Mouse (Mus musculus) neural tube, embryonic 15.5 days (tissue): ENCODE data around the gene Il6st. TPM values are rescaled to one million over a fixed set of nuclear protein-coding genes. Genes with fewer than 3 reads are reported as not detected.

Experiments
- ATAC-seq: fragments of 200-750 bp; cut with Nextera tagmentation; 2 replicates; pipeline ENCODE4 v1.8.0; 2017; ENCODE audit warnings: mild to moderate bottlenecking, moderate TSS enrichment, moderate library complexity; ENCODE audit not compliant: low FRiP score
- H3K27ac ChIP-seq: fragments of 300-500 bp; sonication (generic); replicated peaks from 2 replicates; pipeline ENCODE4 v1.5.1; 2015; ENCODE audit warnings: mild to moderate bottlenecking, inconsistent platforms
- H3K27me3 ChIP-seq: fragments of 300-500 bp; sonication (generic); replicated peaks from 2 replicates; pipeline ENCODE4 v1.6.1; 2015; ENCODE audit warnings: inconsistent platforms
- H3K36me3 ChIP-seq: fragments of 300-500 bp; sonication (generic); 2 replicates; pipeline ENCODE4 v1.6.1; 2015; ENCODE audit warnings: inconsistent platforms
- H3K4me1 ChIP-seq: fragments of 300-500 bp; sonication (generic); 2 replicates; pipeline ENCODE4 v1.6.1; 2015; ENCODE audit warnings: inconsistent platforms
- H3K4me2 ChIP-seq: fragments of 300-500 bp; sonication (generic); 2 replicates; pipeline ENCODE4 v1.6.1; 2015; ENCODE audit warnings: inconsistent platforms, mild to moderate bottlenecking, moderate library complexity
- H3K4me3 ChIP-seq: fragments of 300-500 bp; sonication (generic); replicated peaks from 2 replicates; pipeline ENCODE4 v1.5.1; 2015; ENCODE audit warnings: mild to moderate bottlenecking, inconsistent platforms
- H3K9ac ChIP-seq: fragments of 300-500 bp; sonication (generic); replicated peaks from 2 replicates; pipeline ENCODE4 v1.6.1; 2015; ENCODE audit warnings: mild to moderate bottlenecking, inconsistent platforms
- H3K9me3 ChIP-seq: fragments of 300-500 bp; sonication (generic); replicated peaks from 2 replicates; pipeline ENCODE4 v1.6.1; 2016; ENCODE audit warnings: inconsistent platforms
- WGBS: fragments of 180-500 bp; shearing (Covaris S2); methylation state at CpG from one replicate; pipeline ENCODE4 v1.1.7; 2015; ENCODE audit warnings: mixed read lengths; 5-methylcytosine and 5-hydroxymethylcytosine counted together
- polyA plus RNA-seq: library from polyadenylated mRNA; unstranded; fragments of >200 nt; fragmentation: Nextera tagmentation; extraction: Ambion mirVana; gene quantifications from 2 replicates; pipeline ENCODE4 v1.2.1, GENCODE M21; 2015

Il6st gene
- polyA plus RNA-seq, 1 experiment from 2014 or later, result 25.6 TPM

DNA sequence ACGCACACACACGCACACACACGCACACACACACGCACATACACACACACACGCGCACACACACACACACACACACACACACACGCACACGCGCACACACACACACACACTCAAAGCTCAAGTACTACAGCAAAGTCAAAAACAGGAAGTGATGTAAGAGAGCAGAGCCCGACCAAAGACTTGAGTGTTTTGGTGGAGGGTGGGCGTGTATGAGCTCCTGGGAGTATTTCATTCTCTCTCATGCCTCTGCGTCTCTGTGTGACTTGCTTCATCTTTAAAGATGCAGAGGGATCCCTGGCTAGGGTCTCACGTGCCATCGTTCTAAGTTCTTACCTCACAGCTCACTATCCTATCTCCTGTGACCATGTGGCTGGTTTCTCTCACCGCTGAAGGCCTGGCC, 36.3 kb upstream of the Il6st start:
- ATAC-seq, result no peak
- WGBS, result 91% methylated on average over 15 of the region's 15 CpGs
- Histone ChIP-seq H3K36me3 (no peaks in the 10 kb centered on the region), H3K4me3 (no peak overlapping the region), H3K9me3 (no peaks in the 10 kb centered on the region), H3K27ac (no peak overlapping the region), H3K4me2 (no peak overlapping the region), H3K4me1 (peaks cover 4% of the 10 kb centered on the region; the same call in 1 of the 2 replicates), H3K9ac (no peak overlapping the region), H3K27me3 (no peaks in the 10 kb centered on the region)

DNA sequence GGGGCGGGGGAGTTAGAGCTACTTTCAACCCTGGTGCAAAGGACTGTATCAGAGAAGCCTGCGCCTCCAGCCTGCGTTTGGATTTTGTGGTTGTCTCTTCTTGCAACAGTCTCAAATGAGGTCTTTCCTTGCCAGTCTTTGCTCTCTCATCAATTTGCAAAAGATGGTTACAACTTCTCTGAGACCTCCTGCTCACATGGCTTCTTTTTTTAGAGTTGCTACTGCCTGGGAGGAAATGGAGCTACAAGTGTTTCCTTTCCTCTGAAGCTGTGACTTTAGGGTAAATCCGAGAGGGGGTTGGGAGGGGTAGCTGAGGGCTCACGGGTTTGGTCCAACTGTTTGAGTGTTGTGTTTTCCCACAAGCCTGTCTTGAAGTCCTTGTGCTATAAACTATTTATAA, 30.6 kb upstream of the Il6st start:
- Histone ChIP-seq H3K9ac (no peak overlapping the region), H3K9me3 (no peaks in the 10 kb centered on the region), H3K27me3 (no peaks in the 10 kb centered on the region), H3K4me3 (no peak overlapping the region), H3K4me2 (no peak overlapping the region), H3K4me1 (no peaks in the 10 kb centered on the region), H3K36me3 (no peaks in the 10 kb centered on the region), H3K27ac (no peak overlapping the region)
- no peak for ATAC-seq
- 74% methylated on average over 5 of the region's 5 CpGs for WGBS

- Histone ChIP-seq H3K4me1 (peaks cover 14% of the 10 kb centered on the region), H3K9ac (no peak overlapping the region), H3K4me2 (no peak overlapping the region), H3K9me3 (no peaks in the 10 kb centered on the region), H3K27ac (no peak overlapping the region), H3K27me3 (no peaks in the 10 kb centered on the region), H3K4me3 (no peak overlapping the region), H3K36me3 (no peaks in the 10 kb centered on the region)
- no peak for ATAC-seq
- WGBS, result 72% methylated on average over 8 of the region's 8 CpGs
Measured at GRCm38 (mm10) chr13:112435241-112436075, 28.4 kb upstream of the Il6st start.

DNA sequence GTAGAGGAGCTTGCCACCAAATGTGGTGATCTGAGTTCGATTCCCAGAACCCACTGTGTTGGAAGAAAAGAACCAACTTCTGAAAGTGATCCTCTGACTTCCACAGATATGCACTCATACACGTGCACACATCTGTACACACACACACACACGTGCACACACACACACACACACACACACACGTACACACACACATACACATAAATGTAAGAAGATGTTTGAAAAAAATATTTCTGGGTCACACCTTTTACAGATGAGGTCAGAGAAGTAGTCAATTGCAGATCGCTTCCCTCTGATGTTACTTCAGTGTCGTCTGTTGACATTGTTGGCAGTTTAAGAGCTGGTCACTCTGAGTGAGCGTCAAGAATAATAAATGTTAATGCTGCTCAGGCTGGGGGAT, 27.6 kb upstream of the Il6st start:
- no peak for ATAC-seq
- Histone ChIP-seq H3K9me3 (no peaks in the 10 kb centered on the region), H3K4me1 (peaks cover 14% of the 10 kb centered on the region), H3K4me3 (no peak overlapping the region), H3K36me3 (no peaks in the 10 kb centered on the region), H3K9ac (no peak overlapping the region), H3K27ac (no peak overlapping the region), H3K4me2 (no peak overlapping the region), H3K27me3 (no peaks in the 10 kb centered on the region)
- 88% methylated on average over 7 of the region's 7 CpGs for WGBS

- Histone ChIP-seq H3K36me3 (no peaks in the 10 kb centered on the region), H3K27me3 (no peaks in the 10 kb centered on the region), H3K27ac (no peak overlapping the region), H3K9me3 (no peaks in the 10 kb centered on the region), H3K4me2 (no peak overlapping the region), H3K9ac (no peak overlapping the region), H3K4me3 (no peak overlapping the region), H3K4me1 (peaks cover 14% of the 10 kb centered on the region)
- no peak for ATAC-seq
- WGBS, result 92% methylated on average over 21 of the region's 21 CpGs
Measured at GRCm38 (mm10) chr13:112438001-112438868, 25.6 kb upstream of the Il6st start.

GRCm38 (mm10) chr13:112439105-112439818, 24.6 kb upstream of the Il6st start:
- Histone ChIP-seq H3K9ac (no peak overlapping the region), H3K4me1 (peaks cover 14% of the 10 kb centered on the region), H3K27me3 (no peaks in the 10 kb centered on the region), H3K9me3 (no peaks in the 10 kb centered on the region), H3K4me3 (no peak overlapping the region), H3K4me2 (peak overlapping the region; percentile 33), H3K36me3 (no peaks in the 10 kb centered on the region), H3K27ac (0 out of 2 replicates have a peak overlapping the region, but pooled peaks have one; percentile 19)
- no peak for ATAC-seq
- WGBS, result 33% methylated on average over 15 of the region's 15 CpGs

GRCm38 (mm10) chr13:112439917-112440361, 23.9 kb upstream of the Il6st start:
- no peaks in the 10 kb centered on the region for H3K9me3 ChIP-seq
- no peaks in the 10 kb centered on the region for H3K27me3 ChIP-seq
- peaks cover 14% of the 10 kb centered on the region for H3K4me1 ChIP-seq
- H3K4me2 ChIP-seq, result peak overlapping the region; percentile 33
- 14% methylated on average over 9 of the region's 9 CpGs for WGBS
- ATAC-seq, result no peak
- no peak overlapping the region for H3K4me3 ChIP-seq
- no peak overlapping the region for H3K27ac ChIP-seq
- H3K9ac ChIP-seq, result no peak overlapping the region
- H3K36me3 ChIP-seq, result no peaks in the 10 kb centered on the region

- WGBS, result 69% methylated on average over 8 of the region's 8 CpGs
- Histone ChIP-seq H3K27me3 (no peaks in the 10 kb centered on the region), H3K4me2 (no peak overlapping the region), H3K9ac (no peak overlapping the region), H3K27ac (no peak overlapping the region), H3K4me3 (no peak overlapping the region), H3K9me3 (no peaks in the 10 kb centered on the region), H3K36me3 (no peaks in the 10 kb centered on the region), H3K4me1 (peaks cover 14% of the 10 kb centered on the region)
- ATAC-seq, result no peak
Measured at GRCm38 (mm10) chr13:112440668-112441067, 23.2 kb upstream of the Il6st start.

- no peak overlapping the region for H3K4me2 ChIP-seq
- no peak overlapping the region for H3K27ac ChIP-seq
- peaks cover 14% of the 10 kb centered on the region for H3K4me1 ChIP-seq
- no peak overlapping the region for H3K9ac ChIP-seq
- H3K27me3 ChIP-seq, result no peaks in the 10 kb centered on the region
- H3K36me3 ChIP-seq, result no peaks in the 10 kb centered on the region
- ATAC-seq, result no peak
- H3K4me3 ChIP-seq, result no peak overlapping the region
- H3K9me3 ChIP-seq, result no peaks in the 10 kb centered on the region
- 89% methylated on average over 7 of the region's 7 CpGs for WGBS
Measured at GRCm38 (mm10) chr13:112442867-112443529, 20.9 kb upstream of the Il6st start.

GRCm38 (mm10) chr13:112447108-112447665, 16.7 kb upstream of the Il6st start:
- H3K27me3 ChIP-seq, result no peaks in the 10 kb centered on the region
- H3K27ac ChIP-seq, result no peak overlapping the region
- H3K4me1 ChIP-seq, result no peaks in the 10 kb centered on the region
- no peak overlapping the region for H3K4me3 ChIP-seq
- H3K4me2 ChIP-seq, result no peak overlapping the region
- no peaks in the 10 kb centered on the region for H3K36me3 ChIP-seq
- 82% methylated on average over 8 of the region's 8 CpGs for WGBS
- H3K9me3 ChIP-seq, result no peaks in the 10 kb centered on the region
- H3K9ac ChIP-seq, result no peak overlapping the region
- ATAC-seq, result no peak

- no peak overlapping the region for H3K4me3 ChIP-seq
- no peaks in the 10 kb centered on the region for H3K27me3 ChIP-seq
- no peak overlapping the region for H3K4me2 ChIP-seq
- no peak overlapping the region for H3K27ac ChIP-seq
- H3K9ac ChIP-seq, result no peak overlapping the region
- no peaks in the 10 kb centered on the region for H3K9me3 ChIP-seq
- no peak for ATAC-seq
- H3K4me1 ChIP-seq, result no peaks in the 10 kb centered on the region
- no peaks in the 10 kb centered on the region for H3K36me3 ChIP-seq
- WGBS, result 74% methylated on average over 3 of the region's 3 CpGs
Measured at GRCm38 (mm10) chr13:112450210-112450609, 13.7 kb upstream of the Il6st start.
